Mouse (Mus musculus): ENCODE data around the gene Il13. TPM values are rescaled to one million over a fixed set of nuclear protein-coding genes. Genes with fewer than 3 reads are reported as not detected.

The Il13 gene
- total RNA-seq (2021) = not detected
- long read RNA-seq, experiment 1 = 0 reads
- long read RNA-seq, experiment 2 = 0 reads

- intact Hi-C loops (cut with DNase I; ENCODE audit: low total_unique reads) = loop anchor here (5.0 kb wide), 1 partner anchor 47 kb away; no protein-coding TSS in a partner anchor
- no peak for DNase-seq
These were observed at the start of gene Il13 for GRCm38 (mm10) chr11:53634556-53634955. Gene Il13, minus strand, starts transcription at chr11:53634702.

GRCm38 (mm10) chr11:53682994-53683530 is 48.6 kb upstream of the Il13 start:
- intact Hi-C loops (cut with DNase I; ENCODE audit: low total_unique reads) = no loop called here
- no peak for DNase-seq

GRCm38 (mm10) chr11:53682170-53682569 is 47.7 kb upstream of the Il13 start:
- DNase-seq = no peak
- intact Hi-C loops (cut with DNase I; ENCODE audit: low total_unique reads) = no loop called here

GRCm38 (mm10) chr11:53681686-53682085 is 47.2 kb upstream of the Il13 start:
- intact Hi-C loops (cut with DNase I; ENCODE audit: low total_unique reads) = no loop called here
- no peak for DNase-seq

- DNase-seq = no peak
- intact Hi-C loops (cut with DNase I; ENCODE audit: low total_unique reads) = no loop called here
These were observed 45.6 kb upstream of the Il13 start for GRCm38 (mm10) chr11:53680141-53680540.

- intact Hi-C loops (cut with DNase I; ENCODE audit: low total_unique reads) = no loop called here
- no peak for DNase-seq
These were observed 36.9 kb upstream of the Il13 start for GRCm38 (mm10) chr11:53671414-53671813.

- intact Hi-C loops (cut with DNase I; ENCODE audit: low total_unique reads) = no loop called here
- no peak for DNase-seq
These were observed 29.6 kb upstream of the Il13 start for GRCm38 (mm10) chr11:53664091-53664490.

- intact Hi-C loops (cut with DNase I; ENCODE audit: low total_unique reads) = no loop called here
- no peak for DNase-seq
These were observed 28.5 kb upstream of the Il13 start for GRCm38 (mm10) chr11:53662794-53663674.

- intact Hi-C loops (cut with DNase I; ENCODE audit: low total_unique reads) = no loop called here
- no peak for DNase-seq
These were observed 23.3 kb upstream of the Il13 start for GRCm38 (mm10) chr11:53657828-53658227.

- DNase-seq = no peak
- intact Hi-C loops (cut with DNase I; ENCODE audit: low total_unique reads) = no loop called here
These were observed 22.9 kb upstream of the Il13 start for GRCm38 (mm10) chr11:53657381-53657780.

- no peak for DNase-seq
- intact Hi-C loops (cut with DNase I; ENCODE audit: low total_unique reads) = no loop called here
These were observed 22.2 kb upstream of the Il13 start for GRCm38 (mm10) chr11:53656558-53657202.

GRCm38 (mm10) chr11:53655043-53655442 is 20.5 kb upstream of the Il13 start:
- DNase-seq = no peak
- intact Hi-C loops (cut with DNase I; ENCODE audit: low total_unique reads) = no loop called here

GRCm38 (mm10) chr11:53652427-53652826 is 17.9 kb upstream of the Il13 start:
- no peak for DNase-seq
- intact Hi-C loops (cut with DNase I; ENCODE audit: low total_unique reads) = no loop called here

GRCm38 (mm10) chr11:53651441-53651840 is 16.9 kb upstream of the Il13 start:
- intact Hi-C loops (cut with DNase I; ENCODE audit: low total_unique reads) = no loop called here
- DNase-seq = no peak

GRCm38 (mm10) chr11:53644017-53644416 is 9.5 kb upstream of the Il13 start:
- DNase-seq = no peak

GRCm38 (mm10) chr11:53642744-53643279 is 8.3 kb upstream of the Il13 start:
- intact Hi-C loops (cut with DNase I; ENCODE audit: low total_unique reads) = no loop called here
- DNase-seq = no peak

More at GRCm38 (mm10) chr11:53644017-53644416, 9.5 kb upstream of the Il13 start:
- intact Hi-C loops (cut with DNase I; ENCODE audit: low total_unique reads) = no loop called here

- intact Hi-C loops (cut with DNase I; ENCODE audit: low total_unique reads) = no loop called here
- no peak for DNase-seq
These were observed 3.3 kb upstream of the Il13 start for GRCm38 (mm10) chr11:53637803-53638260.

- DNase-seq = no peak
- intact Hi-C loops (cut with DNase I; ENCODE audit: low total_unique reads) = no loop called here
These were observed 2.7 kb upstream of the Il13 start for GRCm38 (mm10) chr11:53637046-53637802.

- intact Hi-C loops (cut with DNase I; ENCODE audit: low total_unique reads) = no loop called here
- DNase-seq = peak; percentile 16
These were observed 1.7 kb upstream of the Il13 start for GRCm38 (mm10) chr11:53636183-53636646.
